Mouse (Mus musculus): ENCODE measurements around the gene Gpd2.
A peak's percentile ranks its signal among the peaks of the same experiment; 100 is the strongest.

The Gpd2 gene

DNA sequence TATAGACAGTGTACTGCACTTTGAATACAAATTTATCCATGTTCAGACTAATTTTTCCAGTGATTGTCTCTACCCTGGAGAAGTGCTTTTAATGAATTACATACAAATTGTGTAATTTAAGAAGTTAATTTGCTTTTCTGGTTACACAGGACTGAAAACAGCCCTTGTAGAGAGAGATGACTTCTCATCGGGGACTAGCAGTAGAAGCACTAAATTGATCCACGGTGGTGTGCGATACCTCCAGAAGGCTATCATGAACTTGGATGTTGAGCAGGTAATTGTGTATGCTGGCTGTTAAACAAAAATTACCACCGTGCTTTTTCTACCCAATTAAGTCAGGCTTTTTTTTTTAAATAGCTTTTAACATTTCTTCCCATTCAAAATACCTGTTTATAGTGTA lies 66.8 kb downstream of the Gpd2 start:
- DNase-seq = no peak

GRCm38 (mm10) chr2:57312268-57312797 lies 74.9 kb downstream of the Gpd2 start:
- DNase-seq = no peak

GRCm38 (mm10) chr2:57316055-57316454 lies 78.6 kb downstream of the Gpd2 start:
- DNase-seq = peak; percentile 25 to 34

GRCm38 (mm10) chr2:57318336-57318735 lies 80.9 kb downstream of the Gpd2 start:
- no peak for DNase-seq

DNA sequence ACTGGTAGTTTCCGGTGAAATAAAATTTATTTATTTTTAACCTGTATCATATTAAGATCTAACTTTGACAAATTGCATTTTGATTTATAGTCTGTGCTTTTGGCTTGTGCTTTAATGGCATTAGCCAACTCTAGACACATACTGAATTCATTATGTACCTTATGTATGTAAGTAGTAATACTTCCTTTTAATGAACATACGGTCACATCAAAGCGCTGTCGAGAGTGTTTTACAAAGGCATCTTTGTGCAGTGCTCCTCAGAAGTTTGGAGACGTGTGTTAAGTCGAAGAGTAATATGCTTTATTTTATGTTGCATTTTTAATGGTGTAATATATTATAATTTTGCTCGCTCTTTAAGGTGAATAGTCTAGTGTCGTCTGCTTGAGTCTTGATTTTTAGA lies 88.7 kb downstream of the Gpd2 start:
- no peak for DNase-seq

DNA sequence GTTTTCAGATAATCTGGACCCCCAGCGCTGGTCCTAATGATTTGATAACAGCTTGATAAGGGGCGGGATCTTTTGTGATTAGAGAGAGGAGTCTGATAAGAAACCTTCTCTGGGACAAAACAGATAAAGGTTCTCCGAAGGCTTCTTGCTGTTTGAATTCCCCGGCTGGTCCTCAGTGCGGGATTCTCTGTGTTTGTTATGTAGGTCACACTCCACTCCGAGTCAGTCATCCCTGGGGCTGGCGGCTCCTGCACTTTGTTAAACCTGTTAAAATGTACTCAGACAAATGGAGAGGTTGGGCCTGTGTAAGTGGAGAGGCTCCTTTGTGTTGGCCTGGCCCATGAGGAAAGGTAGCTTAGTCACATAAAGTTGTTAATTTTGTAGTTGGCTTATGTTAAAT lies 91.9 kb downstream of the Gpd2 start:
- DNase-seq = no peak

DNA sequence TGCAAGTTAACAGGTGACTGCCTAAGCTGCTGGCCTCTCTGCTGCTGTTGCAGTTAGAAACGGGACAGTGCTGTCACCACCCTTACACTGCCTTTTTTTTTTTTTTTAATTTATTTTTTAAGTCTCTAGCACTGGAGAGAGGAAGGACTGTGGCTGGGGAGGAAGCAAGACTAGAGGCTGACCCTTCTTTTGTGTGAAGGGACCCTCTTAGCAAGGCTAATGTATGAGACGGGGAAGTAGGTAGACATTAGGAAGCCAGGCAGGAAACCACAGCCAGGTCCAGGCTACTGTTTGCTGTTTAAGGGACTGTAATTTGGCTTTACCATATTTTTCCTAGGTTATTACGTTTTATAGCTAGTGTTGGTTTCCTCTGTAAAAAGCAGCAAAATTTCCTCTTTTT lies 93.4 kb downstream of the Gpd2 start:
- no peak for DNase-seq

GRCm38 (mm10) chr2:57331266-57331665 lies 93.8 kb downstream of the Gpd2 start:
- DNase-seq = no peak

- DNase-seq = no peak
Measured at GRCm38 (mm10) chr2:57333481-57333880, 96.0 kb downstream of the Gpd2 start.

DNA sequence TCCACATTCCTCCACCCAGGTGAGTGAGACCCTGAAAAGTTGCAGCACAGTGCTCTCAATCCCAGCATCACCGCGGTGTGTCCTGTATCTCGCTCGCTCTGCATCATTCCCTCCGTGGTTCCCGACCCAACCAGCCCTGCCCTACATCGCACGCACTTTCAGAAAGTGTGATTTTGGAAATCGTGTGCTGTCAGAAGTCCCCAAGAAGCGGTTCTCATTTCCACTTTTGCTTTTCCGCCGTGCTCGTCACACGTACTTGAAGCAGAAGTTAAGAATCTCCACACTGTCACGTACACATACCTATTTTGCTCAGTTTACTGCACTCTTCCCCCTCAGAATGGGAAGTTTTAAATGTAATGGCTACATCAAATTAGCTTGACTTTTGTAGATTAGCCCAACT lies 98.0 kb downstream of the Gpd2 start:
- DNase-seq = no peak

DNA sequence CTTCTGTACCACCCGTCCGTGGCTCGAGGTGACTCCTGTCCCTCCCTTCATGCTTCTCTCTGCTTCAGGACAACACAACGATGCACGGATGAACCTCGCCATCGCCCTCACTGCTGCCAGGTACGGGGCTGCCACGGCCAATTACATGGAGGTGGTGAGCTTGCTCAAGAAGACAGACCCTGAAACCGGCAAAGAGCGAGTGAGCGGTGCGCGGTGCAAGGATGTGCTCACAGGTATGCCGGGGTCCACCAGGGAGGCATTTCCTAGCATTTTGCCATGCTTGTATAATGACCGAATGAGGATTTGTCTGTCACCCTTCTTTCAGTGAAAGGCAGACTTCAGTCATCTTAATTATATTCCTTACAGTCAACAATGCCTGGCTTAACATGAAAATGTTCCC lies 101.3 kb downstream of the Gpd2 start:
- DNase-seq = no peak

DNA sequence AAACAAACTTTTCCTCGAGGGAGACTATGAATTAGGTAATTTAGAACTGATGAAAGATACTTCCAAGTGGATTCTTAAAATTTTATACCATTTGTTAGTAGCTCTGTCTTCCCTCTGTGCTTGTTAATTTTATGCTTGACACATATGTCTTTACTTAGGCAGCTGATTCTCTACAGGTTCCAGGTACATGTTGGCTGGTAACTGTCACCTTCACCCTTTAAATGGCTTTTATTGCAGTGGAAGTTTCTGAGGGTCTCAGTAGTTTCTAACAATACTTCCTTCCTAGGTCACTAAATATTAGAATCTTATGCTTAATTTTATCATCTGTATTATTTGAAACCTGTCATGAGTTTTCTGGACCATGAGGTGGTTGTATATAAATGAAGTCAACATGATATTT lies 105.5 kb downstream of the Gpd2 start:
- no peak for DNase-seq

DNA sequence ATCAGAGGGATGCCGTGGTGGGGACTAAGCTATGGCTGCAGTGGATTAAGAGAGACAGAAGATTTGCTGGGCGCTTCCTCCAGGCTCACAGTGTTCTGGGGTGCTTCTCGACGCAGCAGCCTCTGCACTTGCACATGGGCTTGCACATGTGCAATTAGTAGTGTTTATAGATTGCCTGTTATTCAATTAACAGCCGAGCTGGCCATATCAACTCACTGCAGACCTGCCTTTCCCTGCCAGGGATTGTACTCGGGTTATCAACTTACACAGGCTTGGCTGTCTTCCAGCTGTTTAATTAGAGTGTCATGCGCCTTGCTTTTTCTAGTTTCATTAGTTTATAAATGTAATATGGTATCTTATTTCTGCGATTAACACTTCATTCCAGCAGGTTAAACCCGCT lies 113.2 kb downstream of the Gpd2 start:
- no peak for DNase-seq

DNA sequence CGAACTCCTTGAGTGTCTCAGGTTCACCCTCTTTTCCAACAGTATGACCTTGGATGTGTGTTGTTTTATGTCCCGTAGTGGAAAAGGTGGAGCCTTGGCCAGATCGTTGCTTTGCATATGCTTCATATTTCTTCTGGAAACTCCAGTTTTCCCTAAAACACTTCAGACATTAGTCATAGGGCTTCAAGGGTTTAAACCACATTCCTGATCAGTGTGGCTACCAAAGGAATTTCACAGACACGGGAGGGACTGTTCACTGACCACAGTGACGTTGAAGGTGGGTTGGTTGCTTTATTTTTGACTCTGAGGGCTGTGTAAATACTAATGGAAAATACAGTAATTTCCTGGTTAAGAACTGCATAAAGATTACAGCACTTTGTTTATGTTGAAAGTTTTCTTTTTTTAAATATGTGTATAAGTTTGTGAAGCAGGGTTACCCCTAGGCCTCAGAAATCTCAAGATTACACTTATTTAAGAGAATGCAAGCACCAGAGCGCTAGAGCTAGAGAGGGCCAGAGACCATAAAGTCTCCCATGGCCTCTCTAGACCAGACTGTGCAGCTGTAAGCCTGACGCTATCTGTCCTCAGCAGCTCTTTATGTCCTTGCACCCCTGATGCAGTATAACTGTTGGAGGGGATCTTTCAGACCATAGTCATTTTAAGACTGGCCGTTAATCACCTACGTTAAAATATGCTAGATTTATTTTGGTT lies 116.4 kb downstream of the Gpd2 start:
- DNase-seq = no peak

DNA sequence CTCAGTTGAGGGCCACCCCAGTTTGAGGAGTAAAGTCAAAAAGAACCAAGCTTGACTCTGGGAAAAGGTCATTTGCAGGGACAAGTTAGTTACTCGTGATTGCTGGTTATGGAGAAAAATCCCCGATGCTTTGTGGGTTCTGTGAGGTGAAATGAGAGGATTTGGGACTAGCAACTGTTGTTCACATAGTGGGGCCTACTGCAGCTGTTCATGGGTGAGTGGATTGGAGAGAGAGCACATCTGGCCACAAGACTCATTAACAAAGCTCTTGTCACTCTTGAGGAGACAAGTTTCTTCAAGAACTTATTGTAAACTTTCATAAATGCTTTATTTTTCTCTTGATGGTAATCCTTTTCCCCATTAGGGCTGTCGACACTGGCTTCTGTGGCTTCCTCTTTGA lies 117.4 kb downstream of the Gpd2 start:
- DNase-seq = no peak

GRCm38 (mm10) chr2:57356222-57356822 lies 118.9 kb downstream of the Gpd2 start:
- no peak for DNase-seq

- DNase-seq = no peak
Measured at GRCm38 (mm10) chr2:57362503-57362902, 125.1 kb downstream of the Gpd2 start.

GRCm38 (mm10) chr2:57374647-57375046 lies 137.2 kb downstream of the Gpd2 start:
- DNase-seq = peak; percentile 31 to 39

DNA sequence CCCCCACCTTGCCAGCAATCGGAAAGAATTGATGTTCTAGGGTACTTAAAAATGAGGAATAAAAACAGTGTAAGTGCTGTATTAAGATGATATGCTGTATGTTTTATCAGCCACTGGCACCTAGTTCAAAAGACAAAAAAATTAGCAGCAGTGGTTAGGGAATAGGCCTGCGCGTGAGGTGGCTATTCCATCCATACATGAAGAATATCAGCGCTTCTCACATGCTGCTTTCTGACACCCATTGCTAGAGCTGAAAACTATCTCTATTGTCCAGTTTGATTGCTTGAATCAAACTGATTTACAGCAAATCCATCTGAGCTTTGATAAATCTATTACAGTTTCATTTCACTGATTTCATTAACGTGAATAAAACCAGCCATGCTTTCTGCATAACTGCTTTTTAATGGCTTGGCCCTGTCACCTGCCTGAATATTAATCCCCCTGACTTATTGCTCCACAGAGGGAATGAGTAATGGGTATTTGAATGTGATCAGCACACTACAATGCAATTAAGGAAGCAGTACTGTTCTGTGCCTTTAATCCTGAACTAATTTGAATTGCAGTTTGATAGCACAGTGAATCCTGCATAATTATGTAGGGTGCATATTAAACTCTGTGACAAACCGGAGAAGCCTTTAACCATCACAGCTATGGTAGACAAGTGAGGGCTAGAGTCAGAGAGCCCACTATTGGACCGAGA lies 137.9 kb downstream of the Gpd2 start:
- no peak for DNase-seq

DNA sequence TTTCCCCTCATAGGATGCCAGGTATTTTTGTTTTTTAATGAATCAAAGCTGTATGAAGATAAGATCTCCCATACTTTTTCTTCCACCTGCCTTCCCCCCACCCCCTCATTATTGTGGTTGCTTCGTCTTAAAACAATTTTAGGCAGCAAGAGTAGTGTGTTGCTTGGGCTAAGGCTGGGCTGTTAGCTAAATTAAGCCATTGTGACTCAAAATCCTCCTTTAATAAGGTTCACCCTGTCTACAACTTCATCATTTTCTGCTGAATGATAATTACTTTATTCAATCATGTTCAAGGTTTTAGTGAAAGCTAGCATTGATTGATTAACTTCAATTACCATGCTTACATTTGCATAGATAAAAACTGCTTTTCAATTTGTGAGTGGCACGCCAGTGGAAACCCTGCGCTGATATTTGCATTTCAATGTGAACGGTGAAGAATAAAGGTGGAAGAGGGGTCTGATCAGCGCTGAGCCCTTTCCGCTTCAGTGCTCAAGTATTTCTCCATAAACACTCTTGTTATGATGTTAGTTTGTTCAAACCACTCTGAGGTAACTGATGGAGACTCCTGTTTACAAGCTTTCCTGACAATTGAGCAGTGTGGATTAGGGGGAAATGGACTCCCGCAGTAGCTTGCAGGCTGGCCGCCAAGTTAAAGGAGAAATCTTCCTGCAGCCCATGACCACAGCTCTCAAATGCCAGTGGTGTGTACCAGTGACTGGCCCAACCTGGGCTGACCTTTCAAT lies 140.9 kb downstream of the Gpd2 start:
- no peak for DNase-seq

DNA sequence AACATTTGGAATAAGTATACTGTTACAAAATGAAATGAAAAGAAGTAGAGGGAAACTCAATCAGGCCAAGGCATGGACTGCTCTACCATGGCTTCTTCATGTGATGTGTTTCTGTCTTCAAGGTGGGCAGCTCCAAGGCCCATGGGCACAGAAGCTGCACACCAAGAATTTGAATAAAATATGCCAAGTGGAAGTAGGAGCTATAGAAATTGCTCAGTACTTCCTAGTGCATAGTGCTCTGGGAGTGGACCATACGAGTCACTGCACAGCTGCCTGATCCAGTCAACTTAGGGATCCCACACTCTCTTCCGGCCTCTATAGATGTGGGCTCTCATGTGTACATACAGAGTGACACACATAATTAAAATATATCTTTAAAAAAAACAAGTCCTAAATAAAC lies 147.2 kb downstream of the Gpd2 start:
- DNase-seq = no peak

DNA sequence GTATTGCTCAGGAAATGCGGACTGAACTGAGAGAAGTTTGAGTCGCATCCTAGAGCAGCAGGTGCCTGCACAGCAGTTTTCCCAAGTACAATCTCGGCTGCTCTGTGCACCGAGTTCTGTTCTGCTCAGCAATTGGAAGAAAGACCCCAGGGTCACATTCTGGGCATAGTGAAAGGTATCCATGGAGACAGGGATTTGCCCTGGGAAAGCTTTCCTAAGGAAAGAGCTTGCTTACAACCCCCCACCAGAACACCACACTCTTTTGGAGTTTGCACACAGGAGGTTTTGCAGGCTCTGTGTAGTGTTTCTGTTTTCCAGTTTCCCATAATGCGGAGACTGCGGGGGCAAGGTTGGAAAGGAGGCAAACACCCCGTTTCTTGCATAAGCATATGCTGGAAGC lies 150.4 kb downstream of the Gpd2 start:
- DNase-seq = no peak

DNA sequence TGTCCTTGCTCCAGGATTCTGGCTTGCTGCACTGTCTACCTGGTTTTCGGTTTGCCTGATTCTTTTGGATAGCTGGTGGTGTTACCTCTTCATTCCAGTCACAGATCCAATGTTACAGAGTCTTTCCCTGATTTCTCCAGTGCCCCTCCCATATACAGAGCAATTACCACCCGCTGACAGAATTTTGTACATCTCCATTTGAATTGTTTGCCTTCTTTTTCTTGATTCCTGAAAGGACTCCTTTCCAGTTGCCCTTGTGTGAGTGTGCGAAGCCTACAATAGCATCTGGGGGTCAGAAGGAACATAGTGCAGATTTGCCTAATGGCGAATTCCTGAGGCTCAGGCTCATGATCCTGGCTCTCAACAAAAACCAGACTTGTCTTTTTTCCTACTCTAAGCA lies 157.6 kb downstream of the Gpd2 start:
- no peak for DNase-seq

Data from cerebellum, adult 18-20 months (tissue).